Mouse (Mus musculus) lung, postnatal 0 days (tissue): ENCODE measurements around the gene Sox5. TPM values are rescaled to one million over a fixed set of nuclear protein-coding genes. Genes with fewer than 3 reads are reported as not detected.

Source experiments
- ATAC-seq: fragments of 200-750 bp; cut with Nextera tagmentation; 2 replicates; pipeline ENCODE4 v1.8.0; 2017; ENCODE audit warnings: moderate library complexity
- DNase-seq: peaks from one replicate; pipeline ENCODE4 v3.0.0-alpha.2; 2016; ENCODE audit warnings: low spot score
- H3K27ac ChIP-seq: fragments of 300-500 bp; sonication (generic); 2 replicates; pipeline ENCODE4 v1.5.1; 2014; ENCODE audit warnings: antibody characterized with exemption, mild to moderate bottlenecking, low read length, mixed read lengths
- H3K27me3 ChIP-seq: fragments of 300-500 bp; sonication (generic); replicated peaks from 2 replicates; pipeline ENCODE4 v1.6.1; 2014; ENCODE audit warnings: low read length, mixed read lengths; ENCODE audit not compliant: insufficient read depth
- H3K36me3 ChIP-seq: fragments of 300-500 bp; sonication (generic); 2 replicates; pipeline ENCODE4 v1.6.1; 2014; ENCODE audit warnings: low read length, mixed read lengths; ENCODE audit not compliant: insufficient read depth
- H3K4me1 ChIP-seq: fragments of 300-500 bp; sonication (generic); 2 replicates; pipeline ENCODE4 v1.6.1; 2014; ENCODE audit warnings: antibody characterized with exemption, low read depth, low read length, mixed read lengths; ENCODE audit not compliant: insufficient read depth
- H3K4me2 ChIP-seq: fragments of 300-500 bp; sonication (generic); replicated peaks from 2 replicates; pipeline ENCODE4 v1.6.1; 2014; ENCODE audit warnings: low read depth, mild to moderate bottlenecking, low read length, moderate library complexity, mixed read lengths
- H3K4me3 ChIP-seq: fragments of 300-500 bp; sonication (generic); 2 replicates; pipeline ENCODE4 v1.5.1; 2014; ENCODE audit warnings: low read depth, low read length
- H3K9ac ChIP-seq: fragments of 300-500 bp; sonication (generic); replicated peaks from 2 replicates; pipeline ENCODE4 v1.6.1; 2014; ENCODE audit warnings: low read depth, mild to moderate bottlenecking
- H3K9me3 ChIP-seq: fragments of 300-500 bp; sonication (generic); 2 replicates; pipeline ENCODE4 v1.6.1; 2016; ENCODE audit warnings: low read length, mixed read lengths
- CTCF ChIP-seq: IDR thresholded peaks from 2 replicates; pipeline ENCODE4 v1.5.1; 2016; ENCODE audit warnings: antibody characterized with exemption, mild to moderate bottlenecking
- EP300 ChIP-seq: IDR thresholded peaks from 2 replicates; pipeline ENCODE4 v1.6.1; 2016; ENCODE audit warnings: antibody characterized with exemption, mild to moderate bottlenecking, control low read depth
- WGBS: fragments of 180-500 bp; shearing (Covaris S2); extraction: QIAGEN DNeasy Blood & Tissue Kit; methylation state at CpG from one replicate; pipeline ENCODE4 v1.1.7; 2014; 5-methylcytosine and 5-hydroxymethylcytosine counted together
- polyA plus RNA-seq: library from polyadenylated mRNA; unstranded; fragments of >200 nt; fragmentation: Nextera tagmentation; extraction: Ambion mirVana; gene quantifications from 2 replicates; pipeline ENCODE4 v1.2.1, GENCODE M21; 2015

The Sox5 gene
- polyA plus RNA-seq, 1 experiment from 2014 or later: 9.8 TPM

DNA sequence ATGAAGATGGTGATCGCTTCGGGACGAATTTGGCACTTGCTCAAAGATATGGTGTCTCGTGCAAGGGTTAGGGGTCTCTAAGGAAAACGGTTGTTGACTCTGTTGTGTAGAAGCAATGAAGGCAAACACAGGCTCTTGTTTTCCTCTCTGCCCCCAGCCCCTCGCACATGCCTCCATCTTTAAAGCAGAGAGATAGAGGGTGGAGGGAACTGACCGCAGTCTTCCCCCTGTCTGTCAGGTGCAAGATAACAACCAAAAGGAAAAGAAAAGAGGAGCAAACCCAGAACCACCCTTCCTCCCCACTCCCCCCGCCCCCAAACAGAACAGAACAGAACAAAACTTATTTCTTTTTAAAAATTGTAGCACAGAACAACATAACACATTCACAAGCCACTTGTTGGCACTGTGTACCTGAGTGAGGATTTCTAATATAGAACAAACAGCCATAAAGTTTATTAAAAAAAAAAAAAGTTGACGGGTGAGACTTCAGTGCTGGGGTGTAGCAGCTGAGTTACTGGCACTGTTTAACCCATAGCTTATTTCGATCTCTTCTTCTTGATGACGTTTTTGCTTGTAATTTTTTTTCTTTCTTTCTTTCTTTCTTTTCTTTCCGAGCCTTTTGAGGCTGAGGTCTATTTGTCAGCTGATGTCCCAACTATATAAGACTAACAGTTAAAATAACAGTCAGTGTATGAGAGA is 949.1 kb downstream of the Sox5 start:
- H3K36me3 ChIP-seq: no peaks in the 10 kb centered on the region
- no peaks in the 10 kb centered on the region for H3K27me3 ChIP-seq
- H3K4me3 ChIP-seq: no peak overlapping the region
- H3K4me1 ChIP-seq: no peaks in the 10 kb centered on the region
- DNase-seq (no peak), ATAC-seq (no peak)
- H3K9ac ChIP-seq: no peak overlapping the region
- no peaks in the 10 kb centered on the region for H3K9me3 ChIP-seq
- no peak overlapping the region for H3K27ac ChIP-seq
- no peak overlapping the region for H3K4me2 ChIP-seq
- TF ChIP-seq EP300 (no peak), CTCF (no peak)
- 78% methylated on average over 12 of the region's 12 CpGs for WGBS

DNA sequence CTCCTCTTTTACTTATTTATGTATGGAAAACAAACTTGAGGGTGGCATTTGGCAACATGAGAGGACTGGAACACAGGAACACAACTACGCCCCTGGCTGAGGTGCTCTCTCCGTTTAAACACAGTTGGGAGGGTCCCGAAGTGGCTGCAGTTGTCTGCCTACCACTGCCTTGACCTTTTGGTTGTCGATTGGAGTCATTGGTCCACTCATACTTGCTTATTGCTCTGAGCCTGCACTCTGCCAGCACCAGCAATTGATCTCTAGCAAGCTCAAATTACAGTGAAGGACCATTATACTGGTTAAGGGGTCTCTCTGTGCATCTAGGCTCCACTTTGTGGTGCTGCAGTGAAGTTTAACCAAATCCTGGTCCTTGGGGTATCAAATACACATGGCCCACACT is 950.5 kb downstream of the Sox5 start:
- Histone ChIP-seq H3K4me2 (no peak overlapping the region), H3K36me3 (no peaks in the 10 kb centered on the region), H3K27me3 (no peaks in the 10 kb centered on the region), H3K4me1 (no peaks in the 10 kb centered on the region), H3K4me3 (no peak overlapping the region), H3K9ac (no peak overlapping the region), H3K27ac (no peak overlapping the region), H3K9me3 (no peaks in the 10 kb centered on the region)
- TF ChIP-seq CTCF: no peak
- TF ChIP-seq EP300: no peak
- ATAC-seq: no peak
- no peak for DNase-seq
- 52% methylated on average over 4 of the region's 4 CpGs for WGBS

DNA sequence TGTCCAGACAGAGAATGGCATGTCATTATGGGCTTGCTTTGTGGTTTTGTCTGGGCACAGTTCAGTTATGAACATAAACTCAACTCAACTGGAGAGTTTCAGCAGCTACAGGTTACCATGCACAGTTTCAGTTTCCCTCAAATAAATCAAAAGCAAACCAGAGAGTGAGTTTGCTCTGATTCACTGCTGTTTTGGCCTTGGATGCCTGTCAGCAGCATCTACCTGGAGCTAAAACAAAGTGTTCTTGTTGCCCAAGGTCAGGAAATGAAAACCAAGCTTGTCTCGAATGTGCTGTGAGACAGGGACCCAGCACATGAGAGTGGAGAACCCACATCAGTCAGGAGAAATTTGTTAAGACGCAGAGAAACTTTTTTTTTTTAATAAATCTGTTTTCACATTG is 951.6 kb downstream of the Sox5 start:
- ATAC-seq (no peak), DNase-seq (no peak)
- H3K36me3 ChIP-seq: no peaks in the 10 kb centered on the region
- 63% methylated on average over 2 of the region's 2 CpGs for WGBS
- H3K9ac ChIP-seq: no peak overlapping the region
- no peak for TF ChIP-seq CTCF
- TF ChIP-seq EP300: no peak
- H3K9me3 ChIP-seq: no peaks in the 10 kb centered on the region
- no peaks in the 10 kb centered on the region for H3K27me3 ChIP-seq
- no peak overlapping the region for H3K4me3 ChIP-seq
- H3K4me1 ChIP-seq: no peaks in the 10 kb centered on the region
- no peak overlapping the region for H3K27ac ChIP-seq
- no peak overlapping the region for H3K4me2 ChIP-seq

DNA sequence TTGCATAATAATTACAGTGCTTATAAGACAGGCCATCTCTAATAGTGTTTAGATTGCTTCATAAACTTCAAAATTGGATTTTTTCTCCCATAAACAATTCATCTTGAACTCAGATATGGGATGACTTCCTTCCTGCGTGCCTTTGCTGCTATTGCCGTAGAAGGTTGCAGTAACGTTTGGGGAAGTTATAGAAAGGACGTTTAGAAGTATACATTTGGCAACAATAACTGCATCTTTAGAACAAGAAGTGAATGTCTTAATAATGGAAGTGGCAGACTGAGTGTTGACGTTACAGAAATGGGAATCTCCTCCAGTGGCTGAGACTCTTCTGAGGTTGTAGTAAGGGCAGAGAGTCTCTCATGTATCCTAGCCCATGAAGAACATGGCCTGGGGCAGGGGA is 955.0 kb downstream of the Sox5 start:
- Histone ChIP-seq H3K9me3 (no peaks in the 10 kb centered on the region), H3K4me3 (no peak overlapping the region), H3K36me3 (no peaks in the 10 kb centered on the region), H3K9ac (no peak overlapping the region), H3K27ac (no peak overlapping the region), H3K27me3 (no peaks in the 10 kb centered on the region), H3K4me1 (no peaks in the 10 kb centered on the region), H3K4me2 (no peak overlapping the region)
- TF ChIP-seq CTCF: no peak
- TF ChIP-seq EP300: no peak
- ATAC-seq: no peak
- no peak for DNase-seq
- WGBS: 50% methylated on average over 5 of the region's 5 CpGs

DNA sequence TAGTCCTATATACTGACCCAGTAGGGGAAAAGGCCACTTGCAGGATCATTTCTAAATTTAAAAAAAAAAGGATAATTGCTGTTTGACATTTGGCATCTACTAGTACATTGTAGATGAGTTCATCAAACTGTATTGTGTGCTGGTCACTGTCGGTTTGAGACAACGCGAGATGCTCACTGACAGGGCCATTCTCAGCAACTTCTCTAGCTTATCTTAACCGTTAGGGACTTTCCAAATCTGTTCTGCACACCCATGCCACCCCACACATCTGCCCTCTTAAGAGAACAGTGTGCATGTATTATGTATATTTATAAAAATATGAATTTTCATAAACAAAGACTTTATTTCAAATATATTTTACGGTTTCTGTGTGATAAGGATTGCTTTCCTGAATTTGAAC is 955.8 kb downstream of the Sox5 start:
- no peak for ATAC-seq
- Histone ChIP-seq H3K27me3 (no peaks in the 10 kb centered on the region), H3K4me2 (no peak overlapping the region), H3K9ac (no peak overlapping the region), H3K9me3 (no peaks in the 10 kb centered on the region), H3K4me1 (no peaks in the 10 kb centered on the region), H3K36me3 (no peaks in the 10 kb centered on the region), H3K4me3 (no peak overlapping the region), H3K27ac (no peak overlapping the region)
- 80% methylated on average over 5 of the region's 5 CpGs for WGBS
- TF ChIP-seq EP300: no peak
- no peak for TF ChIP-seq CTCF
- no peak for DNase-seq

DNA sequence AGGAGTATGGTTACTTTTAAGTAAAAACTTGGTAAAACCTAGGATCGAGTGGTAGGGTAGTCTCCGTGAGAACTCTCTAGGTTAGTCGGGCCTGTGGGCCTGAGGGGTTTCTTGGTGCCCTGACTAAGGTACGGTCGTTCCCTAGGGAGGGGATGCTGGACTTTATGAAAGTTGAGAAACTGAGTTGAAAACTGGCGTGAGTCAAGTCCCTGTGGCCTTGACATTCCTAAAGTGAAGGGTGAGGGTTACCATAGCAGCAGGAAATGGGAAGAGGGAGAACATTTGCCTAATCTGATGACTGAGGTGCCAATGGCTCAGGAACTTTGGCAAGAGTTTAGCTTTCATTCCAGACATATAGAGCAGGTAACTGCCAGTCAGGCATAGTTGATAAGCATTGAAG is 956.7 kb downstream of the Sox5 start:
- Histone ChIP-seq H3K9me3 (no peaks in the 10 kb centered on the region), H3K9ac (no peak overlapping the region), H3K4me1 (no peaks in the 10 kb centered on the region), H3K27me3 (no peaks in the 10 kb centered on the region), H3K4me2 (no peak overlapping the region), H3K36me3 (no peaks in the 10 kb centered on the region), H3K27ac (no peak overlapping the region), H3K4me3 (no peak overlapping the region)
- TF ChIP-seq EP300 (no peak), CTCF (no peak)
- ATAC-seq (no peak), DNase-seq (no peak)
- 84% methylated on average over 6 of the region's 6 CpGs for WGBS

DNA sequence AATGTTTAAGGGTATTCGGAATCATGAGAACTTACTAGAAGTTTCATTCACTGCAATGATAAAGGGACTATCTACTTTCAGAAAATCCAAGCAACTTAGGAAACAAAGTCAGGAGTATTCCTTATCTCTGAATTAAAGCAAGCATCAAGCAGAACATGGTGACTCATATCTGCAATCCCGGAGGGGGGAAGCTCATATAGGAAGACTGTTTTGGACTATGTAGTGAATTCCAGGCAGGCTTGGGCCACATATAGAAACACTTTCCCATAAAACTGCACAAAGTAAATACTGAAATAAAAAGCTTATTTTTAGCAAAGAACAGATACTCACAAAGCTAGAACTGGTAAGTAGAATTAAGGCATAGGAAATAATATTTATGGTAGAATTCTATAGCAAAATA is 993.3 kb downstream of the Sox5 start:
- H3K9ac ChIP-seq: no peak overlapping the region
- no peak overlapping the region for H3K4me3 ChIP-seq
- H3K27ac ChIP-seq: no peak overlapping the region
- no peak for ATAC-seq
- no peak overlapping the region for H3K4me2 ChIP-seq
- no peaks in the 10 kb centered on the region for H3K4me1 ChIP-seq
- TF ChIP-seq CTCF (no peak), EP300 (no peak)
- WGBS: 90% methylated on average over 2 of the region's 2 CpGs
- no peaks in the 10 kb centered on the region for H3K27me3 ChIP-seq
- no peaks in the 10 kb centered on the region for H3K9me3 ChIP-seq
- no peak for DNase-seq
- H3K36me3 ChIP-seq: no peaks in the 10 kb centered on the region
